Mouse (Mus musculus): Measurements from ENCODE around the gene Rhot2. TPM values are rescaled to one million over a fixed set of nuclear protein-coding genes. Genes with fewer than 3 reads are reported as not detected.
A peak's percentile ranks its signal among the peaks of the same experiment; 100 is the strongest.
"Not testable (repeated sequence)": the region's sequence is repeated elsewhere in the genome, so short reads cannot be mapped to it uniquely, and the experiment has no call there.

Rhot2 gene
- polyA plus RNA-seq, 1 experiment: 69.0 TPM

GRCm38 (mm10) chr17:25878611-25879180 lies 34.0 kb upstream of the Rhot2 start:
- H3K4me1 ChIP-seq (ENCODE audit: control insufficient read depth, insufficient read depth, insufficient read length, low read length): peaks cover 11% of the 10 kb centered on the region; the same call in 1 of the 2 replicates
- no peak overlapping the region for H3K4me3 ChIP-seq (ENCODE audit: insufficient read depth, low read depth, low read length)

GRCm38 (mm10) chr17:25877741-25878610 lies 33.3 kb upstream of the Rhot2 start:
- Histone ChIP-seq H3K4me3 (ENCODE audit: insufficient read depth, low read depth, low read length) (no peak overlapping the region), H3K4me1 (ENCODE audit: control insufficient read depth, insufficient read depth, insufficient read length, low read length) (peaks cover 11% of the 10 kb centered on the region; the same call in 1 of the 2 replicates), H3K27ac (replicated peaks; ENCODE audit: low read depth, low read length) (no peak overlapping the region)

More at GRCm38 (mm10) chr17:25878611-25879180, 34.0 kb upstream of the Rhot2 start:
- no peak overlapping the region for H3K27ac ChIP-seq (replicated peaks; ENCODE audit: low read depth, low read length)

GRCm38 (mm10) chr17:25877025-25877424 lies 32.4 kb upstream of the Rhot2 start:
- Histone ChIP-seq H3K4me3 (ENCODE audit: insufficient read depth, low read depth, low read length) (no peak overlapping the region), H3K4me1 (ENCODE audit: control insufficient read depth, insufficient read depth, insufficient read length, low read length) (peaks cover 11% of the 10 kb centered on the region; the same call in 1 of the 2 replicates), H3K27ac (replicated peaks; ENCODE audit: low read depth, low read length) (no peak overlapping the region)

- H3K4me1 ChIP-seq (ENCODE audit: control insufficient read depth, insufficient read depth, insufficient read length, low read length): peaks cover 9% of the 10 kb centered on the region; the same call in 1 of the 2 replicates
- no peak overlapping the region for H3K27ac ChIP-seq (replicated peaks; ENCODE audit: low read depth, low read length)
- H3K4me3 ChIP-seq (ENCODE audit: insufficient read depth, low read depth, low read length): peak overlapping the region; percentile 87
Observed at GRCm38 (mm10) chr17:25876347-25876915, 31.8 kb upstream of the Rhot2 start.

GRCm38 (mm10) chr17:25875171-25876136 lies 30.8 kb upstream of the Rhot2 start:
- Histone ChIP-seq H3K4me3 (ENCODE audit: insufficient read depth, low read depth, low read length) (peak overlapping the region; percentile 87), H3K27ac (replicated peaks; ENCODE audit: low read depth, low read length) (peak overlapping the region; percentile 44), H3K4me1 (ENCODE audit: control insufficient read depth, insufficient read depth, insufficient read length, low read length) (peaks cover 9% of the 10 kb centered on the region; the same call in 1 of the 2 replicates)

- Histone ChIP-seq H3K4me3 (ENCODE audit: insufficient read depth, low read depth, low read length) (peak within 1 kb of the TSS; percentile 87), H3K27ac (replicated peaks; ENCODE audit: low read depth, low read length) (peak within 1 kb of the TSS; percentile 44), H3K4me1 (ENCODE audit: control insufficient read depth, insufficient read depth, insufficient read length, low read length) (peaks cover 9% of the 10 kb centered on the region; the same call in 1 of the 2 replicates)
Observed at GRCm38 (mm10) chr17:25874721-25875170, 30.1 kb upstream of the Rhot2 start, which contains the start of gene Mettl26. Gene Mettl26, plus strand, starts transcription at chr17:25875074.

GRCm38 (mm10) chr17:25874148-25874720 lies 29.6 kb upstream of the Rhot2 start:
- Histone ChIP-seq H3K4me1 (ENCODE audit: control insufficient read depth, insufficient read depth, insufficient read length, low read length) (peaks cover 9% of the 10 kb centered on the region; the same call in 1 of the 2 replicates), H3K27ac (replicated peaks; ENCODE audit: low read depth, low read length) (peak overlapping the region; percentile 32; the same call in 1 of the 2 replicates), H3K4me3 (ENCODE audit: insufficient read depth, low read depth, low read length) (peak overlapping the region; percentile 87)

GRCm38 (mm10) chr17:25873405-25874147 lies 28.9 kb upstream of the Rhot2 start:
- H3K27ac ChIP-seq (replicated peaks; ENCODE audit: low read depth, low read length): no peak overlapping the region

GRCm38 (mm10) chr17:25872676-25873075 lies 28.0 kb upstream of the Rhot2 start:
- H3K4me1 ChIP-seq (ENCODE audit: control insufficient read depth, insufficient read depth, insufficient read length, low read length): peaks cover 12% of the 10 kb centered on the region; the same call in 1 of the 2 replicates
- no peak overlapping the region for H3K4me3 ChIP-seq (ENCODE audit: insufficient read depth, low read depth, low read length)
- no peak overlapping the region for H3K27ac ChIP-seq (replicated peaks; ENCODE audit: low read depth, low read length)

More at GRCm38 (mm10) chr17:25873405-25874147, 28.9 kb upstream of the Rhot2 start:
- peak overlapping the region; percentile 87; the same call in 1 of the 2 replicates for H3K4me3 ChIP-seq (ENCODE audit: insufficient read depth, low read depth, low read length)
- H3K4me1 ChIP-seq (ENCODE audit: control insufficient read depth, insufficient read depth, insufficient read length, low read length): peaks cover 12% of the 10 kb centered on the region; the same call in 1 of the 2 replicates

- H3K4me1 ChIP-seq (ENCODE audit: control insufficient read depth, insufficient read depth, insufficient read length, low read length): peaks cover 12% of the 10 kb centered on the region; the same call in 1 of the 2 replicates
- H3K4me3 ChIP-seq (ENCODE audit: insufficient read depth, low read depth, low read length); H3K27ac ChIP-seq (replicated peaks; ENCODE audit: low read depth, low read length): not testable (repeated sequence)
Observed at GRCm38 (mm10) chr17:25871566-25871965, 26.9 kb upstream of the Rhot2 start.

- no peak overlapping the region for H3K4me3 ChIP-seq (ENCODE audit: insufficient read depth, low read depth, low read length)
- no peak overlapping the region for H3K27ac ChIP-seq (replicated peaks; ENCODE audit: low read depth, low read length)
Observed at GRCm38 (mm10) chr17:25869954-25870353, 25.3 kb upstream of the Rhot2 start.

GRCm38 (mm10) chr17:25869498-25869897 lies 24.8 kb upstream of the Rhot2 start:
- Histone ChIP-seq H3K4me1 (ENCODE audit: control insufficient read depth, insufficient read depth, insufficient read length, low read length) (peaks cover 5% of the 10 kb centered on the region; the same call in 1 of the 2 replicates), H3K4me3 (ENCODE audit: insufficient read depth, low read depth, low read length) (no peak overlapping the region), H3K27ac (replicated peaks; ENCODE audit: low read depth, low read length) (no peak overlapping the region)

More at GRCm38 (mm10) chr17:25869954-25870353, 25.3 kb upstream of the Rhot2 start:
- H3K4me1 ChIP-seq (ENCODE audit: control insufficient read depth, insufficient read depth, insufficient read length, low read length): peaks cover 5% of the 10 kb centered on the region; the same call in 1 of the 2 replicates

GRCm38 (mm10) chr17:25868601-25869191 lies 24.0 kb upstream of the Rhot2 start, which contains the start of gene Mcrip2:
Gene Mcrip2, minus strand, starts transcription at chr17:25868764.
- Histone ChIP-seq H3K27ac (replicated peaks; ENCODE audit: low read depth, low read length) (peak within 1 kb of the TSS; percentile 92), H3K4me1 (ENCODE audit: control insufficient read depth, insufficient read depth, insufficient read length, low read length) (0 out of 2 replicates have a peak, but pooled peaks cover 3% of the 10 kb centered on the region), H3K4me3 (ENCODE audit: insufficient read depth, low read depth, low read length) (peak within 1 kb of the TSS; percentile 89)
